Mouse (Mus musculus) WW6 (cell line): Measurements from ENCODE around the gene Fgfr2.
A peak's percentile ranks its signal among the peaks of the same experiment; 100 is the strongest.
"Not testable (repeated sequence)": the region's sequence is repeated elsewhere in the genome, so short reads cannot be mapped to it uniquely, and the experiment has no call there.

ENCODE experiments used
- DNase-seq: peaks from one replicate; pipeline ENCODE4 v3.0.0-alpha.2; 2013; ENCODE audit warnings: low read depth, low spot score

Fgfr2 gene

GRCm38 (mm10) chr7:132665664-132666382, 457.3 kb downstream of the Fgfr2 start:
- DNase-seq = no peak

- no peak for DNase-seq
These were observed 458.3 kb downstream of the Fgfr2 start for GRCm38 (mm10) chr7:132664815-132665214.

GRCm38 (mm10) chr7:132662831-132663230, 460.3 kb downstream of the Fgfr2 start:
- not testable (repeated sequence) for DNase-seq

- DNase-seq = no peak
These were observed 463.5 kb downstream of the Fgfr2 start for GRCm38 (mm10) chr7:132659633-132660032.

- DNase-seq = no peak
These were observed 464.5 kb downstream of the Fgfr2 start for GRCm38 (mm10) chr7:132658688-132659087.

GRCm38 (mm10) chr7:132658058-132658450, 465.1 kb downstream of the Fgfr2 start:
- no peak for DNase-seq

GRCm38 (mm10) chr7:132657371-132658057, 465.6 kb downstream of the Fgfr2 start:
- DNase-seq = no peak

- DNase-seq = peak; percentile 61
These were observed 466.6 kb downstream of the Fgfr2 start for GRCm38 (mm10) chr7:132656548-132656947.

GRCm38 (mm10) chr7:132656075-132656474, 467.1 kb downstream of the Fgfr2 start:
- peak; percentile 80 for DNase-seq

- no peak for DNase-seq
These were observed 468.7 kb downstream of the Fgfr2 start for GRCm38 (mm10) chr7:132654412-132654811.

- no peak for DNase-seq
These were observed 476.6 kb downstream of the Fgfr2 start for GRCm38 (mm10) chr7:132646514-132646913.

GRCm38 (mm10) chr7:132644605-132645279, 478.4 kb downstream of the Fgfr2 start:
- DNase-seq = no peak

- DNase-seq = no peak
These were observed 481.5 kb downstream of the Fgfr2 start for GRCm38 (mm10) chr7:132641606-132642005.

GRCm38 (mm10) chr7:132640946-132641345, 482.2 kb downstream of the Fgfr2 start:
- no peak for DNase-seq

GRCm38 (mm10) chr7:132638446-132639087, 484.6 kb downstream of the Fgfr2 start:
- DNase-seq = peak; percentile 29

GRCm38 (mm10) chr7:132637292-132637691, 485.9 kb downstream of the Fgfr2 start:
- no peak for DNase-seq

GRCm38 (mm10) chr7:132631313-132631712, 491.8 kb downstream of the Fgfr2 start:
- DNase-seq = no peak

- DNase-seq = no peak
These were observed 495.7 kb downstream of the Fgfr2 start for GRCm38 (mm10) chr7:132627448-132627847.

- no peak for DNase-seq
These were observed 497.0 kb downstream of the Fgfr2 start for GRCm38 (mm10) chr7:132626174-132626573.

- no peak for DNase-seq
These were observed 499.0 kb downstream of the Fgfr2 start for GRCm38 (mm10) chr7:132624161-132624560.

- DNase-seq = no peak
These were observed 502.9 kb downstream of the Fgfr2 start for GRCm38 (mm10) chr7:132619975-132620918.
